Mouse (Mus musculus): ENCODE results near the gene 1700020A23Rik. TPM values are rescaled to one million over a fixed set of nuclear protein-coding genes. Genes with fewer than 3 reads are reported as not detected.
A peak's percentile ranks its signal among the peaks of the same experiment; 100 is the strongest.
"Not testable (repeated sequence)": the region's sequence is repeated elsewhere in the genome, so short reads cannot be mapped to it uniquely, and the experiment has no call there.

The 1700020A23Rik gene
- polyA plus RNA-seq, 1 experiment from 2014 or later, result not detected

GRCm38 (mm10) chr2:130373026-130373425, 32.0 kb upstream of the 1700020A23Rik start:
- H3K4me2 ChIP-seq (ENCODE audit: low read depth, low read length); H3K4me3 ChIP-seq (ENCODE audit: low read depth, low read length); ATAC-seq; H3K36me3 ChIP-seq (replicated peaks; ENCODE audit: insufficient read depth, low read length); H3K4me1 ChIP-seq (ENCODE audit: insufficient read depth); DNase-seq; H3K27me3 ChIP-seq (ENCODE audit: insufficient read depth, low read length); H3K27ac ChIP-seq (ENCODE audit: low read depth); H3K9ac ChIP-seq (replicated peaks); H3K9me3 ChIP-seq (ENCODE audit: low read length): not testable (repeated sequence)
- 14% methylated on average over 1 of the region's 1 CpGs for WGBS (ENCODE audit: insufficient replicate concordance)
- peak; percentile 57; the same call in 1 of the 2 replicates for TF ChIP-seq EP300 (IDR thresholded peaks at IDR 0.05; ENCODE audit: low read depth)

- Histone ChIP-seq H3K9ac (replicated peaks) (no peak overlapping the region), H3K27me3 (ENCODE audit: insufficient read depth, low read length) (no peaks in the 10 kb centered on the region), H3K9me3 (ENCODE audit: low read length) (no peaks in the 10 kb centered on the region), H3K4me3 (ENCODE audit: low read depth, low read length) (no peak overlapping the region), H3K27ac (ENCODE audit: low read depth) (no peak overlapping the region), H3K4me1 (ENCODE audit: insufficient read depth) (0 out of 2 replicates have a peak, but pooled peaks cover 3% of the 10 kb centered on the region), H3K36me3 (replicated peaks; ENCODE audit: insufficient read depth, low read length) (no peaks in the 10 kb centered on the region), H3K4me2 (ENCODE audit: low read depth, low read length) (no peak overlapping the region)
- WGBS (ENCODE audit: insufficient replicate concordance), result 62% methylated on average over 4 of the region's 4 CpGs
- 0 out of 2 replicates have a peak, but pooled peaks have one; percentile 7 for TF ChIP-seq CTCF (IDR thresholded peaks at IDR 0.05; ENCODE audit: low read depth)
- no peak for TF ChIP-seq EP300 (IDR thresholded peaks at IDR 0.05; ENCODE audit: low read depth)
- DNase-seq (no peak), ATAC-seq (no peak)
Observed at GRCm38 (mm10) chr2:130374951-130375350, 30.1 kb upstream of the 1700020A23Rik start.

GRCm38 (mm10) chr2:130383205-130383604, 21.9 kb upstream of the 1700020A23Rik start:
- H3K4me1 ChIP-seq (ENCODE audit: insufficient read depth), result no peaks in the 10 kb centered on the region
- ATAC-seq, result no peak
- no peaks in the 10 kb centered on the region for H3K27me3 ChIP-seq (ENCODE audit: insufficient read depth, low read length)
- no peak overlapping the region for H3K9ac ChIP-seq (replicated peaks)
- H3K27ac ChIP-seq (ENCODE audit: low read depth), result no peak overlapping the region
- 55% methylated on average over 3 of the region's 3 CpGs for WGBS (ENCODE audit: insufficient replicate concordance)
- no peaks in the 10 kb centered on the region for H3K9me3 ChIP-seq (ENCODE audit: low read length)
- TF ChIP-seq CTCF (IDR thresholded peaks at IDR 0.05; ENCODE audit: low read depth), result no peak
- TF ChIP-seq EP300 (IDR thresholded peaks at IDR 0.05; ENCODE audit: low read depth), result no peak
- no peak for DNase-seq
- H3K4me3 ChIP-seq (ENCODE audit: low read depth, low read length), result no peak overlapping the region
- H3K36me3 ChIP-seq (replicated peaks; ENCODE audit: insufficient read depth, low read length), result no peaks in the 10 kb centered on the region
- no peak overlapping the region for H3K4me2 ChIP-seq (ENCODE audit: low read depth, low read length)

GRCm38 (mm10) chr2:130383895-130384294, 21.2 kb upstream of the 1700020A23Rik start:
- Histone ChIP-seq H3K4me3 (ENCODE audit: low read depth, low read length) (no peak overlapping the region), H3K27me3 (ENCODE audit: insufficient read depth, low read length) (no peaks in the 10 kb centered on the region), H3K4me1 (ENCODE audit: insufficient read depth) (no peaks in the 10 kb centered on the region), H3K4me2 (ENCODE audit: low read depth, low read length) (no peak overlapping the region), H3K36me3 (replicated peaks; ENCODE audit: insufficient read depth, low read length) (no peaks in the 10 kb centered on the region), H3K9me3 (ENCODE audit: low read length) (no peaks in the 10 kb centered on the region), H3K27ac (ENCODE audit: low read depth) (no peak overlapping the region), H3K9ac (replicated peaks) (no peak overlapping the region)
- WGBS (ENCODE audit: insufficient replicate concordance), result 71% methylated on average over 6 of the region's 6 CpGs
- DNase-seq (no peak), ATAC-seq (no peak)
- TF ChIP-seq EP300 (IDR thresholded peaks at IDR 0.05; ENCODE audit: low read depth) (no peak), CTCF (IDR thresholded peaks at IDR 0.05; ENCODE audit: low read depth) (no peak)

- H3K4me1 ChIP-seq (ENCODE audit: insufficient read depth), result no peaks in the 10 kb centered on the region
- no peak for ATAC-seq
- H3K9ac ChIP-seq (replicated peaks), result no peak overlapping the region
- TF ChIP-seq EP300 (IDR thresholded peaks at IDR 0.05; ENCODE audit: low read depth), result no peak
- TF ChIP-seq CTCF (IDR thresholded peaks at IDR 0.05; ENCODE audit: low read depth), result no peak
- 35% methylated on average over 1 of the region's 1 CpGs for WGBS (ENCODE audit: insufficient replicate concordance)
- no peaks in the 10 kb centered on the region for H3K27me3 ChIP-seq (ENCODE audit: insufficient read depth, low read length)
- H3K27ac ChIP-seq (ENCODE audit: low read depth), result no peak overlapping the region
- DNase-seq, result no peak
- no peaks in the 10 kb centered on the region for H3K36me3 ChIP-seq (replicated peaks; ENCODE audit: insufficient read depth, low read length)
- no peaks in the 10 kb centered on the region for H3K9me3 ChIP-seq (ENCODE audit: low read length)
- no peak overlapping the region for H3K4me3 ChIP-seq (ENCODE audit: low read depth, low read length)
- H3K4me2 ChIP-seq (ENCODE audit: low read depth, low read length), result no peak overlapping the region
Observed at GRCm38 (mm10) chr2:130386212-130386611, 18.8 kb upstream of the 1700020A23Rik start.

GRCm38 (mm10) chr2:130388796-130389195, 16.3 kb upstream of the 1700020A23Rik start:
- Histone ChIP-seq H3K9ac (replicated peaks) (no peak overlapping the region), H3K27me3 (ENCODE audit: insufficient read depth, low read length) (no peaks in the 10 kb centered on the region), H3K36me3 (replicated peaks; ENCODE audit: insufficient read depth, low read length) (no peaks in the 10 kb centered on the region), H3K4me3 (ENCODE audit: low read depth, low read length) (no peak overlapping the region), H3K4me2 (ENCODE audit: low read depth, low read length) (no peak overlapping the region), H3K9me3 (ENCODE audit: low read length) (no peaks in the 10 kb centered on the region), H3K27ac (ENCODE audit: low read depth) (no peak overlapping the region), H3K4me1 (ENCODE audit: insufficient read depth) (no peaks in the 10 kb centered on the region)
- TF ChIP-seq EP300 (IDR thresholded peaks at IDR 0.05; ENCODE audit: low read depth) (no peak), CTCF (IDR thresholded peaks at IDR 0.05; ENCODE audit: low read depth) (peak; percentile 61)
- 74% methylated on average over 2 of the region's 2 CpGs for WGBS (ENCODE audit: insufficient replicate concordance)
- ATAC-seq, result no peak
- DNase-seq, result no peak

Data from liver, postnatal 0 days (tissue).